Mouse (Mus musculus) CD4-positive, CD25-positive, alpha-beta regulatory T cell, adult 2 months (primary cell): ENCODE data around the gene Gm17079.
"Not testable (repeated sequence)": the region's sequence is repeated elsewhere in the genome, so short reads cannot be mapped to it uniquely, and the experiment has no call there.

Source experiments
- DNase-seq: peaks from one replicate; pipeline ENCODE4 v3.0.0-alpha.2; 2012; ENCODE audit warnings: low read depth, low spot score

Gm17079 gene

DNA sequence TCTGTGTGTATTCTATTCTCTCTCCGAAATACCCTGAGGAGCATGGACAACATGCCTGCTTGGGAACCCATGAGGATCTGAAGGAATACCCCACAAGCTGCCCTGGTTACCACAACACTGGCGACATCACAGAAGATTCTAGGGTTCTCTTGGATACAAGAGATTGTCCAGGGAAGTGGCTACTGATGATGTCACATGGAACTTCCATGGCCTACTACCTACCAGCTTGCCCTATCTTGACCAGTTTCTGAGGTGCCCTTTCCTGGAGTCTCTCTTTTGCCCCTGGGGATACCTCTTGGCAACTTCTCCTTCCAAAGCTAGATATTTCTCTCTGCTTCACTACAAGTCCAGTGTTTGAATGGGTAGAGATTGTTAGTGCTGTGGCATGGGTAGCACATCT is at the start of gene Gm17079:
Gene Gm17079, minus strand, starts transcription at position 101 of the 400 bp plus-strand sequence.
- not testable (repeated sequence) for DNase-seq

DNA sequence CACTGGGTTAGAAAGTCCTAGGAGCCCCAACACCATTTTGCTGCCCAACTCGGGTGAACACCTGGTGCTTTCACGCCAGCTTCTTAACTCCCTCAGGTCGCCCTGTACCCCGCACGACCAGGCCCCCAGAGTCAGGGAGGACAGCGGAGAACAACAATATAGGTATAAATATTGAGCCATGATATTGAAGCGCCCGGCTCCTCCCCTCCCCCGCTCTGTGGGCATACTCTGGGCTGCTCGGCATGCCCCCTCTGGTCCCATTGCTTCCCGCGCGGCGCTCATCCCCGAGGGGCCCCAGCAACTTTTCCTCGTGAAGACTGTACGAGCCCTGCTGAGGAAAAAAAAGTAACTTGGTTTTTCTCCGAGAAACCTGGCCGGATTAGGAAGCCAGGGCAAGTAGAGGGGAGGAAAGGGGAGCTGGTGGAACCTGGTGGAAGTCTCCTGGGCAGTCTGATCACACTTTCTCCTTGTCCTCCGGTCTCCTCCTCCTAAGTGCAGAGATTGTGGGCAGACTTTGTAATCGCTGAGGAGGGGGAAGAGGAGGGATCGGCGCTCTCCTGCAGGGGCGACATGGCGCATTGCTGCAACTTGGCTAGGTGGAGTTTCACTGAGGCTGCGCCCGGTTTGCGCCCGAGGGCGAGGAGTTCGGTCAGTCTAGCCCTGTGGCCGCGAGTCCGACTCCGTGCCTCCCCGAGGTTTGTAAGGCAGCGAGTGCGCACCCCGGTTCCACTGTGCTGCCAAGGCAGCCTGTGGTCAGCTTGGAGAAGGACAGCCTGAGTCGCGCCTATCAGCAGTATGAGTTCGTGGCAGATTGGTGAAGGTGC is 45.3 kb upstream of the Gm17079 start:
- no peak for DNase-seq

DNA sequence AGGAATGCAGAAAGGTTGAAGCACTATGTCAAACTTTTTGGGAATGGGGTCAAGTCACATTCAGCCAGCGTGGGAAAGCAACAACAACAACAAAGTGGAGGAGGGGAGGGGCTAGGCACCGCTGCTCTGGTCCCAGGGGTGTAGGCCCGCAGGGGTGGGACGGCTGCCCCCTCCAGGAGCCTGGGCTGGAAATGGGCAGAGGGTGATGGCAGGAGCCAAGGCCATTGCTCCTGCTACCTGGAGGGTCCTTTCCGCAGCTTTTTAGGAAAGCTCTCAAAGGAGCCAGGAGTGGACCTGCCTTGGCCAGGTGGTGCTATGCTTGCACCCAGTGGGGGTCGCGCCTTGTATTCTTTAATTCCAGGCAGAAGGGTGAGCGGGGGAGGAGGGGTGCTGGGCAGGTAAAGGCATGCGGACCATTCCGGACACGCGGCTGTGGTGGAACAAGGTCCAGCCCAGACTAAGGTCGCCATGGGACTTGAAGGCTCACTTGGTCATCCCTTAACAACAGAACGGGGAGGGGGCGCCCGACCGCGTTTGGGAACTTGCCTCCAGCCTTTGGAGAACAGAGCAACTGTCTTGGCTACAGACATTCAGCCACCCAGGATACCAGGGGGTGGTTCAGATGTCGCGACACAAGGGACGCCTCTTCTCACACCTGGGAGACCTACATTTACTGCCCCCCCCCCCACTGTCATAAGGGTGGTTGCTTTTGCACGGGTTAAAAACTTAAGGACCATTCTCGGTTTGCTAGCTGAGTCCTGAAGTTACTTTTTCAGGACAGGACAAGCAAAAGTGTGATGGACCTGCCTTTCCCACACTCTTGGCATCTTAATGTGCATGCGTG is 44.1 kb upstream of the Gm17079 start:
- no peak for DNase-seq

DNA sequence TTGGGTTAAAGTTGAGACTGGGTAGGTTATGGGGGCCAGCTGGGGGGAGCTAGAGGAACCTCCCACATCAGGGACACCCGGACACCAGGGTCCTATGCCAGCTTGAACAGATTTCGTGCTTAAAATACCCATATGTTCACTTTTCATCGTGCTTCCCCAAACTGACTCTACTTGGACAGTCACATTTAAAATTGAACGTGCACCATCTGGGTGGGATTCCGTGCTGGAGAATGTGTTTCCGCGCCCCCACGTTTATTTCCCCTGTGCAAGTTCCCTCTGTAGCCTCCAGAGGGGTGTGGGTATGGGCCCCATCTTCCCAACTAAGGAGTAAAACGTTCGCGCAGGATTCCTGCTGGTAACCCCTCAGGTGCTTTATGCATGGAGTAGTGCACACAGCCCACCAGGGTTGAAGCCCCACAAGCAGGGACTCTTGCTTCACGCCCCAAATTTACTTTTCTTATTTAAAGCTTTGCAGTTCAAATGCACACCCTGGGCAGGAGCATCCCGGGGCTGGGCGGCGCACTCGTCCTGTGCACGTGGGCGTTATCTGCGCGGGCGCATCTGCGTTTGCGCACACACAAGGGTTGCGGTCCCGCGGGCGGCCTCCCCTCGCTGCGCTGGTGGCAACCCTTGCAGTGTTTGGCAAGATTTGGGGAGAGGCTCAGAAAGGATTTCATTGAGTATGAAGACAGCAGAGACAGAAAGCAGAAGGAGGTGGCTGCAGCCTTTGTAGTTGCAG is 43.3 kb upstream of the Gm17079 start:
- DNase-seq: no peak

DNA sequence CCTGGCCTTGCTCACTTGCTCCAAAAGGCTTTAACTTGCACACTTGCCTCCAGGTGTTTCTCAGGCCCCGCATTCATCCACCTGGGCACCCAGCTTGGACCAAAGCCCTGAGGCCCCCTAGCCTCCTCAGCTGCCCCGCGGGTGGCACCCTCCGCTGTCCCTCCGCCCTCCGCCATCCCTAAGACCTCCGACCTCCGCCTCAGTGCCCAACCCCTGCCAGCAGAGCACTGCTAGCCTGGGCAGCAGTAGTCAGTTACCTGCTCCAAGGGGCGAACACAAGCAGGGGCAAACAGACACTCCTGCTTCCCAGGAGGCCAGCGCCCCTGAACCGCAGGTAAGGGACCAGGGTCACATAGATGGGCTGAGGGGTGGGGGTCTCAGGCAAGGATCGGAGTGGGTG is 42.7 kb upstream of the Gm17079 start:
- DNase-seq: no peak

DNA sequence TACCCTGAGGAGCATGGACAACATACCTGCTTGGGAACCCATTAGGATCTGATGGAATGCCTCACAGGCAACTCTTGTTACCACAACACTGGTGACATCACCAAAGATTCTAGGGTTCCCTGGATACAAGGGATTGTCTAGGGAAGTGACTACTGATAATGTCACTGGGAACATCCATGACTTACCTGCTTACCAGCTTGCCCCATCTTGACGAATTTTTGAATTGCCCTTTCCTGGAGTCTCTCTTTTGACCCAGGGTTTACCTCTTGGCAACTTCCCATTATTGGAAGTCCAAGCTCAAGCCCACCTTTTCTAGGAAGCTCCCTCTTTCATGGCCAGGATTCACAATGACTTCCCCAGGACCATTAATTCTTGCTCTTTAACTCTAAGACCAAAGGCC is 21.8 kb upstream of the Gm17079 start, which contains the start of gene Gm5800:
Gene Gm5800, minus strand, starts transcription at position 101 of the 400 bp plus-strand sequence.
- no peak for DNase-seq

DNA sequence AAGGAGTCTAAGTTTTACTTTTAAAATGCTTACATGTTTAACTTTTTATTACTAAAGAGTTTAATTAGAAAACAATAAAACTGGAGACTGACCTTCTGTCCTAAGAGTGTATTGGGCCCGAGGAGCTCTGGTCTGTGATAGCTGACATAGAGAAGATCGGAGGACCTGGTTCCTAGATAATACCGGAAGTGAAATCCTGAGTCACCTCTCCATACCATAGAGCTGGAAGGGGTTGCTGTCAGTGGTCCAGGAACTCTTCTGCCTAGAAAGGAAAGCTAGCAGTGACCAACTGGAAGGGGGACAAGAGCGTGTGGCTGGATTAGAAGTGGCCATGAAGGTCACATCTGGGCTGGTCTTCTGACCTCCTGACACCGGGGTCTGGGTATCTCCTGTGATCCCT is 18.0 kb downstream of the Gm17079 start:
- no peak for DNase-seq
